Mouse (Mus musculus) ES-Bruce4 (cell line): ENCODE measurements around the gene Hs3st5.

Source experiments
- CTCF ChIP-seq: IDR thresholded peaks from one replicate; pipeline ENCODE4 v1.8.1; 2011; ENCODE audit warnings: low read depth, low read length
- EP300 ChIP-seq: IDR thresholded peaks from 2 replicates; pipeline ENCODE4 v1.6.1; 2011; ENCODE audit warnings: low read depth, low read length; ENCODE audit not compliant: insufficient read depth
- POLR2A ChIP-seq: IDR thresholded peaks from one replicate; pipeline ENCODE4 v1.8.1; 2011; ENCODE audit warnings: low read length; ENCODE audit not compliant: insufficient read depth

- no peak for TF ChIP-seq POLR2A
- no peak for TF ChIP-seq CTCF
- no peak for TF ChIP-seq EP300
Measured at GRCm38 (mm10) chr10:36805265-36805664, 298.7 kb downstream of the Hs3st5 start.
